Mouse (Mus musculus): Measurements from ENCODE around the gene Zfp511. TPM values are rescaled to one million over a fixed set of nuclear protein-coding genes. Genes with fewer than 3 reads are reported as not detected.

Gene Zfp511
- polyA plus RNA-seq, 1 experiment, result 76.9 TPM

- 94% methylated on average over 10 of the region's 10 CpGs for WGBS
- Histone ChIP-seq H3K4me1 (ENCODE audit: control insufficient read depth, insufficient read depth, low read length) (peaks cover 3% of the 10 kb centered on the region; the same call in 1 of the 2 replicates), H3K4me3 (replicated peaks; ENCODE audit: insufficient read depth, low read depth, low read length) (no peak overlapping the region), H3K27me3 (ENCODE audit: control insufficient read depth, insufficient read depth, low read length) (no peaks in the 10 kb centered on the region), H3K27ac (ENCODE audit: insufficient read depth, low read length) (no peak overlapping the region)
- DNase-seq, result no peak
- TF ChIP-seq CTCF (IDR thresholded peaks at IDR 0.05; ENCODE audit: borderline replicate concordance, insufficient read depth, low read depth, low read length), result no peak
Observed at GRCm38 (mm10) chr7:140032366-140032765, 3.8 kb upstream of the Zfp511 start.

GRCm38 (mm10) chr7:140033386-140033785 is 2.8 kb upstream of the Zfp511 start:
- WGBS, result 97% methylated on average over 9 of the region's 9 CpGs
- TF ChIP-seq CTCF (IDR thresholded peaks at IDR 0.05; ENCODE audit: borderline replicate concordance, insufficient read depth, low read depth, low read length) (no peak), POLR2A (IDR thresholded peaks at IDR 0.05; ENCODE audit: borderline replicate concordance, insufficient read depth, low read length) (no peak)
- H3K27ac ChIP-seq (ENCODE audit: insufficient read depth, low read length), result no peak overlapping the region
- no peak overlapping the region for H3K4me3 ChIP-seq (replicated peaks; ENCODE audit: insufficient read depth, low read depth, low read length)
- no peak for DNase-seq
- H3K27me3 ChIP-seq (ENCODE audit: control insufficient read depth, insufficient read depth, low read length), result no peaks in the 10 kb centered on the region
- H3K4me1 ChIP-seq (ENCODE audit: control insufficient read depth, insufficient read depth, low read length), result peaks cover 6% of the 10 kb centered on the region; the same call in 1 of the 2 replicates

- Histone ChIP-seq H3K4me3 (replicated peaks; ENCODE audit: insufficient read depth, low read depth, low read length) (peak overlapping the region; percentile 83), H3K27me3 (ENCODE audit: control insufficient read depth, insufficient read depth, low read length) (no peaks in the 10 kb centered on the region), H3K4me1 (ENCODE audit: control insufficient read depth, insufficient read depth, low read length) (peaks cover 6% of the 10 kb centered on the region; the same call in 1 of the 2 replicates), H3K27ac (ENCODE audit: insufficient read depth, low read length) (no peak overlapping the region)
- 7% methylated on average over 7 of the region's 7 CpGs for WGBS
- no peak for TF ChIP-seq CTCF (IDR thresholded peaks at IDR 0.05; ENCODE audit: borderline replicate concordance, insufficient read depth, low read depth, low read length)
- no peak for TF ChIP-seq POLR2A (IDR thresholded peaks at IDR 0.05; ENCODE audit: borderline replicate concordance, insufficient read depth, low read length)
- no peak for DNase-seq
Observed at GRCm38 (mm10) chr7:140035456-140035855, 735 bp upstream of the Zfp511 start.

GRCm38 (mm10) chr7:140037171-140037555 is 972 bp downstream of the Zfp511 start:
- TF ChIP-seq CTCF (IDR thresholded peaks at IDR 0.05; ENCODE audit: borderline replicate concordance, insufficient read depth, low read depth, low read length) (no peak), POLR2A (IDR thresholded peaks at IDR 0.05; ENCODE audit: borderline replicate concordance, insufficient read depth, low read length) (no peak)
- WGBS, result 25% methylated on average over 3 of the region's 3 CpGs
- H3K27me3 ChIP-seq (ENCODE audit: control insufficient read depth, insufficient read depth, low read length), result no peaks in the 10 kb centered on the region
- peaks cover 6% of the 10 kb centered on the region; the same call in 1 of the 2 replicates for H3K4me1 ChIP-seq (ENCODE audit: control insufficient read depth, insufficient read depth, low read length)
- no peak for DNase-seq
- peak overlapping the region; percentile 83 for H3K4me3 ChIP-seq (replicated peaks; ENCODE audit: insufficient read depth, low read depth, low read length)
- no peak overlapping the region for H3K27ac ChIP-seq (ENCODE audit: insufficient read depth, low read length)

- 69% methylated on average over 3 of the region's 3 CpGs for WGBS
- Histone ChIP-seq H3K27me3 (ENCODE audit: control insufficient read depth, insufficient read depth, low read length) (no peaks in the 10 kb centered on the region), H3K4me1 (ENCODE audit: control insufficient read depth, insufficient read depth, low read length) (peaks cover 2% of the 10 kb centered on the region; the same call in 1 of the 2 replicates), H3K27ac (ENCODE audit: insufficient read depth, low read length) (no peak overlapping the region), H3K4me3 (replicated peaks; ENCODE audit: insufficient read depth, low read depth, low read length) (no peak overlapping the region)
- TF ChIP-seq POLR2A (IDR thresholded peaks at IDR 0.05; ENCODE audit: borderline replicate concordance, insufficient read depth, low read length) (no peak), CTCF (IDR thresholded peaks at IDR 0.05; ENCODE audit: borderline replicate concordance, insufficient read depth, low read depth, low read length) (no peak)
- no peak for DNase-seq
Observed at GRCm38 (mm10) chr7:140042728-140043127, 6.5 kb downstream of the Zfp511 start.

GRCm38 (mm10) chr7:140045546-140045945 is 9.4 kb downstream of the Zfp511 start:
- DNase-seq, result no peak
- peaks cover 2% of the 10 kb centered on the region; the same call in 1 of the 2 replicates for H3K27me3 ChIP-seq (ENCODE audit: control insufficient read depth, insufficient read depth, low read length)
- no peak overlapping the region for H3K27ac ChIP-seq (ENCODE audit: insufficient read depth, low read length)
- peaks cover 5% of the 10 kb centered on the region; the same call in 1 of the 2 replicates for H3K4me1 ChIP-seq (ENCODE audit: control insufficient read depth, insufficient read depth, low read length)
- TF ChIP-seq CTCF (IDR thresholded peaks at IDR 0.05; ENCODE audit: borderline replicate concordance, insufficient read depth, low read depth, low read length) (no peak), POLR2A (IDR thresholded peaks at IDR 0.05; ENCODE audit: borderline replicate concordance, insufficient read depth, low read length) (no peak)
- 81% methylated on average over 4 of the region's 4 CpGs for WGBS
- H3K4me3 ChIP-seq (replicated peaks; ENCODE audit: insufficient read depth, low read depth, low read length), result no peak overlapping the region

- Histone ChIP-seq H3K27me3 (ENCODE audit: control insufficient read depth, insufficient read depth, low read length) (peaks cover 2% of the 10 kb centered on the region; the same call in 1 of the 2 replicates), H3K4me3 (replicated peaks; ENCODE audit: insufficient read depth, low read depth, low read length) (no peak overlapping the region), H3K4me1 (ENCODE audit: control insufficient read depth, insufficient read depth, low read length) (peaks cover 5% of the 10 kb centered on the region; the same call in 1 of the 2 replicates), H3K27ac (ENCODE audit: insufficient read depth, low read length) (no peak overlapping the region)
- DNase-seq, result no peak
- TF ChIP-seq POLR2A (IDR thresholded peaks at IDR 0.05; ENCODE audit: borderline replicate concordance, insufficient read depth, low read length) (no peak), CTCF (IDR thresholded peaks at IDR 0.05; ENCODE audit: borderline replicate concordance, insufficient read depth, low read depth, low read length) (no peak)
- under 1% methylated on average over 33 of the region's 33 CpGs for WGBS
Observed at GRCm38 (mm10) chr7:140047811-140048311, 11.7 kb downstream of the Zfp511 start.

GRCm38 (mm10) chr7:140048361-140049114 is 12.3 kb downstream of the Zfp511 start, which contains the start of gene Msx3:
Msx3 (minus strand) TSS chr7:140049089.
- H3K27me3 ChIP-seq (ENCODE audit: control insufficient read depth, insufficient read depth, low read length), result peaks cover 2% of the 10 kb centered on the region; the same call in 1 of the 2 replicates
- DNase-seq, result no peak
- H3K4me3 ChIP-seq (replicated peaks; ENCODE audit: insufficient read depth, low read depth, low read length), result no peak within 1 kb of the TSS
- no peak within 1 kb of the TSS for H3K27ac ChIP-seq (ENCODE audit: insufficient read depth, low read length)
- WGBS, result 1% methylated on average over 56 of the region's 56 CpGs
- TF ChIP-seq CTCF (IDR thresholded peaks at IDR 0.05; ENCODE audit: borderline replicate concordance, insufficient read depth, low read depth, low read length), result no peak
- TF ChIP-seq POLR2A (IDR thresholded peaks at IDR 0.05; ENCODE audit: borderline replicate concordance, insufficient read depth, low read length), result no peak
- H3K4me1 ChIP-seq (ENCODE audit: control insufficient read depth, insufficient read depth, low read length), result peaks cover 5% of the 10 kb centered on the region; the same call in 1 of the 2 replicates

Measured in cerebellum, adult 2 months (tissue).